Mouse (Mus musculus): Measurements from ENCODE around the gene Smim27.
"Not testable (repeated sequence)": the region's sequence is repeated elsewhere in the genome, so short reads cannot be mapped to it uniquely, and the experiment has no call there.

Smim27 gene

DNA sequence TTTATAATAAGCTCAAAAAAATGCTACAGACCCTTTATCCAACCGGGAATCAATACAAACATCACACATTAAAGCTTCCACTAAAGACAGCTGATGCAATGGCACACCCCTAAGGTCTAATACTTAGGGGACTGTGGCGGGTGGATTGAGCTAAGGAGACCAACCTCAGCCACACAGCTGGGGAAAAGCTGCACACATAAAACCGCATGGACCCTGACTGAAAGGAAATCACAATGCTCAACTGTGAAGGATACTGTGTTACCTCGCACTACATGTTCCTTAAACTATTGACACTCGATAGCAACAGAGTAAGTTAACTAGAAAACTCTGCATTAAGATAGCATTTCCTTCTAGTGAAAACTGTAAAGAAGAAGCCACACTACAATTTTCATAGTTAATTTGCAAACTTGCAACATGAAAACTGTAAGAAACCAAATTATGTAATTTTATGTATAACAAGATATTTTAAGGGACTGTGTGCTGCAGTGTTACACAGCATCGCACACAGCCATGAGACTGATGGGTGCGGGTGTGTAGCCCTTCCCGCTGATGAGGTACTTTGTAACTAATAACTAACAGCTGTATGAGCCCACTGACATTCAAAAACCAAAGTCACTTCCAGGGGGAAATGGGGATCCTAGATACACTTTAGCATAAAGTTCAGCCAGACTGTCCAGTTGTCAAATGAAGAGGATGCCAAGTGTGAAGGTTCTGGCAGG is 14.8 kb upstream of the Smim27 start:
- no peak for DNase-seq (ENCODE audit: low read depth, low spot score)

DNA sequence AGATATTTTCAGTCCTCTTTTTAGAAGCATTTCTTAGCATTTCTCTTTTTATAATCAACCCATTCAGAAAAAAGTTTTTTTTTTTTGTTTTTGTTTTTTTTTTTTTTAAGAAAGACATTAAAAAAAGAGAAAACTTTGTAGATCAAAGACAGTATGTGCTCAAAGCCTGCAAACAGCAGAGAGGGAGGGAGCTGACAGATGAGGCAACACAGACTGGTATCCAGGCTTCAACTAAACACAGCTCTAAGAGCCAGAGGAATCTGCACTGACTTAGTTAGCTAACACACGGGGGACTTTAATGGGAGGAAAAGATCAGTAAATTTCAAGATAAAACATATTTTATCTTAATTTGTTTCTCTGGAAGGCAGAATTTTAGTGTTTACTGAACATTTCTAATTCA is 5.1 kb upstream of the Smim27 start:
- DNase-seq (ENCODE audit: low read depth, low spot score): no peak

DNA sequence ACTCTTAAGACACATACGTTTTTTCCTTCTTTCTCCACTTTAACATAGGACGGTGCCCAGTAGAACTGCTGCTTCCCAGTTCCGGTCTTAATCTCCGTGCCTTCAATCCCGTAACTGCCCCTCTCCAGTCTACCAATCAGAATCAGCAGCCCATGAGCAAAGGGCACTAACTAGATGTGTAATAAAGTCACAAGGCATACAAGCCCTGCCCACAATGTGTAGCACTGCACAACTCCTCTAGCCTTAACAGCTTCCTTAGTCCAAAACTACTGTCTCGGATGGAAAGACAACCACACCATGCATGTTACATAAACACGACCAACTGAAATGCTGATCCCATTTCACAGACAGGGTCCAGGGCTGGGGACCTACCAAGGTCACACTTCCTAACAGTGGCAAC is 1.7 kb upstream of the Smim27 start:
- DNase-seq (ENCODE audit: low read depth, low spot score): peak; percentile 5

DNA sequence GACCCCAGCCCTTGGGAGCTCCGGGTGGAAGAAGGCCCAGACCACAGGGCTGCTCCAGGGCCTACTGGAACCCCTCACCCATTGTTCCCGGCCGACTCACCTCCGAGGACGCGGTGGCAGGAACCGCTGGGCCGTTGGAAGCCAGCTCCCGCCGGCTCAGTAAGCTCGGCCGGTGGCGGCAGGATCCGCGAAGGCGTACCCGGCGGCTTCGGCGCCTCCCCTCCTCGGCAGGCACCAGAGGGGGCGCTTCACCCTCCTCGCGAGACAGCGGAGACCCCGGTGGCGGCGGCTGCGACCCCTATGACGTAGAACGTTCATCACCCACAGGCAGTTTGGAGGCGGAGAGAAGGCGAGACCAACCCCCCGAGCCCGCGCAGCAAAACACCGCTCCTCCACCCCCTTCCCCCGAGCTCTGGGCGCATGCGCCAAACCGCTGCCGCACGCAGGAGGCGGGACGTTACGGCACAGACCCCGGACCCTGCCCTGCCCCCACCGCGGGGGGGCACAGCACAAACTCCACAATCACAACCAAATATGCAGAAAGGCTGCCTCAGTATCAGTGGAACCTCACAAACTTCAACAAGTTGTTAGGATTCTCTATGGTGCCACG is 1.1 kb upstream of the Smim27 start:
- DNase-seq (ENCODE audit: low read depth, low spot score): peak; percentile 81

DNA sequence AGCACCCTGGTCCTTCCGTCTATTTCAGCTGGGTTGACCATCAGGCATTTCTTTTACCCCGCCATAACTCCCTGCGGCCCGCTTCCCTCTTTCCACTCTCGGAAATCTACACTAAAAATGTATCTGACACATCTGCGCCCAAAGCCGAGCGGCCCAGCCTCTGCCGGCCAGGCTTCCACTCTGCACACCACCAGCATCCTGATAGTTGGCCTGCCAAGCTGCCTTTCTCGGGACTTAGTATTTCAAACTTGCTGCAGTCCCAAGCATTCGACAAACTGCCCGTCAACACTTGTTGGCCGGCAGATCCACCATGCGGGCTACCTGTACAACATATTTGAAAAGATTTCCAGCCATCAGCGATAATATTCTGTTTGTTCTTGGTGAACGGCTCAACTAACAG is 544 bp upstream of the Smim27 start:
- no peak for DNase-seq (ENCODE audit: low read depth, low spot score)

DNA sequence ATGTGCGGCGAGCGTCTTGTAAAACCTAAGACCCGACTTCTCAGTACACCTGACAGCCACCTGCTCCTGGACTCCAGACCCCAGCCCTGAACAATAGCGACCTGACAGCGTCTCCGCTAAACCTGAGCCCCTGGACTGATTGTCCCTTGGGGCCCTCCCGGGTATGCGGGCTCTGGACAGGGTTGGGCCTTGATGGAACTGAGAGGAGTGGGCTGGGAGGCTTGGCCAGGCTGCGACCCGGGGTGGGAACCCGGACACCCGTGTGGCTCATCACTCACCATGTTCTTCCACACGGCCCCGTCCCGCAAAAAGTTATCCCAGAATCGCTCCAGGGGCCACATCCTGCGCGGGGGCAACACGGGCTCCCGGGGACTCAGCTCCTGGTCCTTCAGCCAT is 9.5 kb downstream of the Smim27 start:
- no peak for DNase-seq (ENCODE audit: low read depth, low spot score)

DNA sequence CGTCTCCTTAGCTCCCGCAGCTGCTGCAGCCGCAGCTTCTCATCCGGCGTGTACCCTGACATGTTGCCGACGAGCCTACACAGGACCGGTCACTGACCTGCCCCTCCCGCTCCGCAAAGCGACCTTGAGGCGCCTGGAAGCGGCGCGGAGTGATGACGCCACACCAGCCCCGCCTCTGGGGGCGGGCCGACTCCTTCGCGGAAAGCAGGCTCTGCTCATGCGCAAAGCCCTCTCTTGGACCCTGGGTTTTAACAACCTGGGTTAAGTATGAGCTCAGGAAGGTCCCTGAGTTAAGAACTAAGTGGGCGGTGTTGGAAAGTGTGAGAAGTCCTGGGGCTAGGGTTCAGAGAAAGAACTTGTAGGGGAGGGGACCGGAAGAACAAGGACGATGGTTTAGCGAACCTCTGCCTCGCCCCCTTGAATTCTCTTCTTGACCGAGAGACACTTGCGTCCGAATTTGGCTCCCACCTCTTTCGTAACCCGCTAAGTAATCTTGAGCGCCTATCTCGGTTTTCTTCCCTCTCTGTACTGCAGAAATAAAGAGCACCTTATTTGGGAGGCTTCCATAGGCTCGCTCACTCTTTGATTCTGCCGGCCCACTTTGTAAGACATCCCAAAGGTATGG is 10.0 kb downstream of the Smim27 start, which contains the start of gene Ndufb6:
Ndufb6 (minus strand) TSS at position 146 of the 625 bp plus-strand sequence.
- peak; percentile 96 for DNase-seq (ENCODE audit: low read depth, low spot score)

DNA sequence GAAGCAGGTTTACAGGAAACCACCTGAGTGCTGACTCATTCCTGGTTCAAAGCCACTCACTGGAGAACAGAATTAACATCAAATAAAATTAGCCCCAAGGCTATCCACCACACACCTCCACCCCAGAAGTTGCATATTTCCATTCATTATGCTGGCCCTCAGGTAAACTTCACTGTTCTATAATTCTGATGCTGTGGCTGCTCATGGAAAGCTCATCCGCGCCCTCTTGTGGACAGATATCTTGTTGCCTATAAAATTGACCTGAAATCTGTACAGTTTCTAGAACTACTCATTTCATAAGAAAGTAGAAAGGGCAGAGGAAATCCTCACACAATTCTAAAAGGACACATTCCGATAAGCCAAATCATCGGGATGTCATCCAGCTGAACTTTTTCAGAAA is 16.2 kb downstream of the Smim27 start:
- peak; percentile 14 for DNase-seq (ENCODE audit: low read depth, low spot score)

DNA sequence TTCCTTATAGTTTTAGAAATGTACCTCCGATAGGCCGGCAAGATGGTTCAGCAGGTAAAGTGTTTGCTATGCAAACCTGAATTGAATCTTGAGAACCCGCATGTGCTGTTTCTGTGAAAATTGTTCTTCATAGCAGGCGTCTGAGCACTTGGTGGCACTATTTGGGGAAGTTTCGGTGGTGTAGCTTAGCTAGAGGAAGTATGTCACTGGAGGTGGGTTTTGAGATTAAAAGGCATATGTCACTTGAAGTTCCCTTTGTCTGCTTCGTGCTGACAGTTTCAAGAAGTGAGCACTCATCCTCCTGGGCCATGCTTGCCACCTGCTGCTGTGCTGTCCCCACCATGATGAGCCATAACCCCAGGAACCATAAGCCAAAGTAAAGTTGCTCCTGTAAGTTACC is 18.0 kb downstream of the Smim27 start:
- DNase-seq (ENCODE audit: low read depth, low spot score): no peak

DNA sequence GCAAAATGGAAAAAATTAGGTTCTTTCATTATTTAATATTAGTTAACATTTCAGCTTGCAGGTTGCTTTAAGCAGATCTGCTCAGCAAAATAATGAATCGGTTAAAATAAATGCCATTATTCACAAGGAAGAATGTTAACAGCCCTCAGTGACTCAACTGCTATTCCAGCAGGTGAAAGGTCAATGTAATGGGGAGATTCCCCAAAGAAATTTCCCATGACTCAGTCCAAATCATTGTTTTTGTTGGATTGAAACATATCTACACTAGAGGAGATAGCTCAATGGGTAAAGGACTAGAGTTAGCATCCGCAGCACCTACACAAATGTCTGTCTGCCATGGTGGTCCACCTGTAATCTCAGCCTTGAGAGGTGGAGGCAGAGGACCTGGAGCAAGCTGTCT is 19.7 kb downstream of the Smim27 start:
- no peak for DNase-seq (ENCODE audit: low read depth, low spot score)

DNA sequence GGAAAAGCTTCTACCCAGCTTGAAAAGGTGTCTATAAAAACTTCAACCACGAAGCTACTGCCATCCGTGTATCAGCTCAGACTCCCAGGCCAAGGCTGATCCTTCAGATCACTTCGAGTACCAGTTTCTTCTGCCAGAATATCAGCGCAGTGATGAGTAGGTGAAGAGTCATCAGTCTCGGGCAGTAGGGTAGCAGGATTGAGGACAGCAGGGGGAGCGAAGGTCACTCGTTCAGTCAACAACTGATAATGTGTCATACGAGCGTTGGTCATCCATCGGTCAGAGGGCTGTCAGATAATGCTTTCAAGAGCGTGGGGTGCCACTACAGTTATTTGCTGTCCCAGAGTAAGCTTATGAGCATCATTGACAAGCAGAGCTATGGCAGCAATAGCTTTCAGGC is 22.1 kb downstream of the Smim27 start:
- DNase-seq (ENCODE audit: low read depth, low spot score): not testable (repeated sequence)

DNA sequence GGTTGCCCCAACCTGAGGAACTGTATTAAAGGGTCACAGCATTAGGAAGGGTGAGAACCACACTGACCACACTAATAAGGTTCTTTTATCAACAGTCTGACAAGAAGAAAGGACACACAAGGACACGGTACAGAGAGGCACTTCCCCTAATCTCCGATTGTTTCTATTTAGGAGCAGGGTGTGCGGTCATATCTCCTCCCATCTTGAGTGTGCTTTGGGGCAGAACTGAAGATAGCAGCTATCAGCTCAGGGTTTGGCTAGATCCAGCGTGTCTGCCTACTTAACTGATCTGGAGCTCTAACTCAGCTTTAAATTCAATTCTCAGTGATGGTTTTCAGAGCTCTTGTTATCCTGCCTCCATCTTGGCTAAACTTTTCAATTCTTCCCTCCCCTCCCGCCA is 29.8 kb downstream of the Smim27 start:
- no peak for DNase-seq (ENCODE audit: low read depth, low spot score)

DNA sequence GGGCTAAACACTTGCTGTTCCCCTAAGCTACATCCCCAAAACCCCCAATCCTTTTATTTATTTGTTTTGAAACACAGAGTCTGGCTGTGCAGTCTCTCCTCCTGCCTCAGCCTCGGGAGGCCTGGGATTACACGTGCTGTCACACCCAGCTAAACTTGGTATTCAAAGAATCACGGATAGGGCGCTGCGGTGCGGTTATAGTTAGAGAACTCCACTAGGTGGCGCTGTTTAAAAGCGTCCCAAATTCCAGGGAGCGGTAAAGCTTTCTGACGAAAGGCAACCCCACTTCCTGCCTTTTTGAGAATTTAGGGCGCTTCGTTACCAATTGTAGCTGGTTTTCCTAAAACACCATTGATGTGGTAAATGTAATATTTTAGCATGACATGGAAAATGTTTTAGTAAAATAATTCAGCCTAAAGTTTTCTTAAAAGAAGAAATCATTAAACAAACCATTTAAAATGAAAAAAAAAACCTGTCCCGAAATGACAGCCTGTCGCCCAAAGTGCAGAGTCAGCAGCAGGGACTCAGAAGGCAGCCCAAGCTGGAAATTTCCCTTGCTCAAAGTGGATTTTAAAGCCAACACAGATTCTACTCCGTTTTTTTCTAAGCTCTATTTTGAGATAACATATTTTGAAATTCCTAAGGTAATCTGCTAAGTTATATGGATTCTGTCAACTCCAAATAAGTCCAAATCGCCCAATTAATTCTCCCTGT is 31.9 kb downstream of the Smim27 start:
- peak; percentile 36 for DNase-seq (ENCODE audit: low read depth, low spot score)

DNA sequence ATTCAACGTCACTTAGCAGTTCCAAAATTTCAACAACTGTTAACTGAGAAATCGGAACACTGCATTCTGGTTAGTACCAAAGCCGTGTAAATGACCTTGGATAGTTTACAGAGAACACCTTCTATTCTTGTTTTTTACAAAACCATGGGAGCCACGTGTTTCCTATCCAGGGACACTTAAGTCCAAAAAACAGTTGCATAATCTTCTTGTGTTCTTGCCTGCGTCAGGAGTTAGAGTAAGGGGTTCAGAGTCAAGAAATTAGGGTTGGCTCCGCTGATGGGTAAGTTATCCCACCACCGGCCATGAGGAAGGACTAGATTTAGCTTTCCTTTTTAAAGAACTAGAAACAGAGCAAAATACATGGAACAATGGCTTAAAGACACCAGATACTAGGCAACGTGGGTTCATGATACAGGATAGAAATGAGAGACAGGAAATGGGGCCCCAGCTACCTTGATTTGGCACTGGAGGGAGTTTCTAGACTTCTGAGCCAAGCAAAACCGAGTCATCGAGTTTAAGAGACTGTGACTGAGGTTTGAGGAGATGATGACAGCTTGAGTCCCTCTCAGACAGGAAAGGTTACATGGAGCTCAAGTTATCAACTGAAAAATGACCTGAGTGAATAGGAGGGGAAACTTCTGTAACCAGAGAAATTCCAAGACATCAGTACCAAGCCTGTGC is 33.2 kb downstream of the Smim27 start:
- DNase-seq (ENCODE audit: low read depth, low spot score): no peak

DNA sequence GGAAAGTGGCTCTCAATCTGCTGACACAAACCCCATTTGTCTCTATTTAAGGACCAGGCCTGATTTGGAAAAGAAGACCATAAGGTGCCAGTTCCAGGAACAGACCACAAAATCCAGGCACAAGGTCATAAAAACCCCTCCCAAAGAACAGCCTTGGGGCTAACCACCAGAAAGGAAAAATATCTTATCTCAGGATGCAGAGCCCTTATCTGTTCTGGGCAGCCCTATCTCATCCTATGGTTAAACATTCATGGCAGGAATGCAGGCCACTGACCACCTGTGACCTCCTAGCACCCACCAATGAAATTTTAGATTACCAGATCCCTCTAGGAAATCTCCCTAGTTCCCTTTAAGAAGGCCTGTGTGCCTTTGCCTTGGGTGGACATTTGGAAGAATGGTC is 40.3 kb downstream of the Smim27 start:
- DNase-seq (ENCODE audit: low read depth, low spot score): no peak

DNA sequence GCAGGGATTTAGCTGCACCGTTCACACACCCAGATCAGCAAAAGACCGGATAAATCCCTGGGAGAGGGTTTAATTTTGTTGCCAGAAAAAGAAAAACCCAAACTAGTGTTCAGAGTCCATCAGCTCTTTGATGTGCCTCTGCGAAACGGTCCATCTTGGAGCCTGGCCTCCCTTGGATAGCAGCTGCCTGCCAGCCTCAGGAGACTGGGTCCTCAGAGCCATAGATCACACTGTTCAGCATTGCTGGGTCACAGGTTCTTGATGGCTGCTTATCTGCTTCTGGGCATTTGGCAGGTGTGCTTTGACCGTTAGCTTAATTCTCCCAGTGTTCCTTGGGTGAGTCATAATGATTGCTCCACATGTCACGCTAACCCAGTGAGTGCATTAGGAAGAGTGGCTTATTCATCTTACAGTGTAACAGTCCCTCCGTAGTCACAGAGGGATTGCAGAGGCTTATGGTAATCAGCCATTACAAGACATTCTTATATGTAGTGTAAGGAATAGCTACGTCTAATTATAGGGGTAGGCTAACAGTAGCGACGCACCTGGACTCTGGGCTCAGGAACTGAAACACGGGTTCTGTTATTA is 41.5 kb downstream of the Smim27 start:
- DNase-seq (ENCODE audit: low read depth, low spot score): no peak

DNA sequence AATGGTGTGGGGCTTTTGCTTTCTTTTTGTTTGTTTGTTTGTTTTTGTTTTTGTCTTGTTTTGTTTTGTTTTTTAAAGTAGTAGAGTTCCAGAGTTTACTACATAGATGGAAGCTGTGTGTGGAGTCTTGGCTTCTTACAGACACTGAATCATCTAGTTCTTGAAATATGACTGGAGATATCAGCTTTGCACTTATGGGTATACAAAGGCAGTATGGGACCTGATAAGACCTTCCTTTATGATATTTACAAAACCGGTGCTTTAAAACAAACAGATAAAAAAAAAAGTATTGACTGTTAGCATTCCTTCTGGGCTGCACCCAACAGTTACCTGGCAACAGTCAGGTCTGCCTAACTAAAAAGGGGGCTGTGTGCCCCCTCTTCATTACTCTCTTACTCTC is 42.8 kb downstream of the Smim27 start:
- no peak for DNase-seq (ENCODE audit: low read depth, low spot score)

DNA sequence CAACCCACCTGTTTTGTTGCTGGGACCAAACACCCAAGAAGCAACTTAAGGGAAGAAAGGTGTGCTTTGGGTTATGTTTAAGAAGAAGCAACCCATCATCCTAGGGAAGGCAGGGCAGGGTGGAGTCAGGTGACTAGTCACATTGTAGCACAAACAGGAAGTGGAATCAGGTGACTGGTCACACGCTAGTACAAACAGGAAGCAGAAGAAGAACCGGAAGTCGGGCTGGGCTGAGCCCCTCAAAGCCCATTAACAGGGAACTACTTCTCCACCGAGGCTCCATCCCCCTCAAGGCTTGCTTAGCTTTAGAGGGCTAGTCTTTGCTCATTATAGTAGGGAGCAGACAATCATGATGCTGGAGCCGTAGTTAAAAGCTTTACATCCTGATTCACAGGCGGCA is 43.6 kb downstream of the Smim27 start:
- DNase-seq (ENCODE audit: low read depth, low spot score): no peak

DNA sequence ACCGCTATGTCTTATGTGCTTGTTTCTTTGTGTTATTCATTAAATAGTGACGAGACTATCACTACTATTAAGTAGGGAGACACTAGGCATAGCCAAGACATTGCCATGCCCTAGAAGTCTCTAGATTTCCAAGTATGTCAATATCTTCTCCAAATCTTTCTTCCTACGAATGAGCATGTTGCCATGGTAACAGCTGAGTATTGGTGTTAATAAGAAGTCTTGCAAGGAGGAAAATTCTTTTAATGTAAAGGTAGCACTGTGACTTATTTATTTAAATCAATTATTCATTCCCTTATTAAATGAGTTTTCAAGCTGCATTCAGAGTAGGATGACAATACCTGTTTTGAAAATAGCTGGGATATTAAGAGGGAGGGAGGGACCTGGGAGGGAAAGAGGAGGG is 48.0 kb downstream of the Smim27 start:
- no peak for DNase-seq (ENCODE audit: low read depth, low spot score)
